Mouse (Mus musculus): ENCODE results near the gene Dnajb3. TPM values are rescaled to one million over a fixed set of nuclear protein-coding genes. Genes with fewer than 3 reads are reported as not detected.
"Not testable (repeated sequence)": the region's sequence is repeated elsewhere in the genome, so short reads cannot be mapped to it uniquely, and the experiment has no call there.

Dnajb3 gene
- polyA plus RNA-seq, 1 experiment from 2014 or later, result 10.7 TPM

DNA sequence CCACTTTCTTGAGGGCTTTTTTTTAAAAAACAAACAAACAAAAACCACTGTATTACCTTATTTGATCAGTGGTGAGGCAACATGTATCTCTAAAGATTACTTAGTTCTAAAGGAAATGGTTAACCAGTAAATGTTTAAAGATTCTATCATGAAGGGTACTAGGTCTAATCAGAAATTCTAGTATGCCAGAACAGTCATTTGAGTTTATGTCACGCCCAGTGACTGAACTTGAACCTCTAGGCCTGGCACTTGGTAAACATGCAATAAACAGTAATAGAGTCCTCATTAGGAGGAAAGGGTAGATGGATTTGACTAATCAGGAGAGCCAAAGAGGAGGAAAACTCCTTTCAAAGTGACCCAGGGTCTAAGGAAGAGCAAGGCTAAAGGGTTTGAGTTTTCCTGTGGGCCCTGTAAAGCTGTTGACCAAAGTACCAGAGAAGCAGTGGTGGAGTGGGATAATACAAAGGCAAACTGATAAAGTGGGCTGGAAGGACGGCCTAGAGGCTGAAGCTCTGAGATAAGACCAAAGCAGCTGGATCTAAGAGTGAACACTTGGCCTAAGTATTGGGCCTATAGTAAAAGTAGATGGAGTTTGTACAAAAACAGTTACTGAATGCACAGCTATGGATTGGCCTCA, 1.4 kb upstream of the Dnajb3 start:
- WGBS, result 79% methylated on average over 2 of the region's 2 CpGs
- Histone ChIP-seq H3K4me3 (ENCODE audit: low read depth, low read length) (no peak overlapping the region), H3K4me1 (ENCODE audit: control insufficient read depth, insufficient read depth, low read length) (no peaks in the 10 kb centered on the region), H3K4me2 (ENCODE audit: low read depth, severe bottlenecking) (no peak overlapping the region), H3K9me3 (ENCODE audit: control insufficient read depth, low read length) (peaks cover 7% of the 10 kb centered on the region), H3K27ac (replicated peaks; ENCODE audit: low read depth, low read length) (no peak overlapping the region), H3K36me3 (ENCODE audit: control insufficient read depth, insufficient read depth, low read length) (no peaks in the 10 kb centered on the region), H3K27me3 (ENCODE audit: control insufficient read depth, insufficient read depth, low read length) (no peaks in the 10 kb centered on the region), H3K9ac (ENCODE audit: low read length) (no peak overlapping the region)
- DNase-seq (ENCODE audit: low spot score), result no peak
- ATAC-seq (ENCODE audit: insufficient number of reproducible peaks, low FRiP score, low TSS enrichment, low read depth), result no peak

DNA sequence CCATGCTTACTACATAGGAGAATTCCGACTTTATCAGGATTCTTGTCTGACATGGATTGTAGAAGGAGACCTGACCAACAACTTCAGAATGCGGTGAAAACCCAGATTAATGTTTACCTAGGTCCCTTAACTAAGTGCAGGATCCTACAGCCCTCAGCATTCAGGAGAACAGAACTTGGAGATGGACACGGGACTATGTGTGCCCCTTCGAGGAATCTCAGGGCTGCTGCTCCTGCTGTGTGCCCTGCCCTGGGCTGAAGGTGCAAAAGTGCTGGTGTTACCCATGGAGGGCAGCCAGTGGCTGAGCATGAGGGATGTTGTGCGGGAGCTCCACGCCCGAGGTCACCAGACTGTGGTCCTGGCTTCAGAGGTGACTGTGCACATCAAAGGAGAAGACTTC, 5.1 kb downstream of the Dnajb3 start, which contains the start of gene Ugt1a2:
Gene Ugt1a2, plus strand, starts transcription at position 146 of the 400 bp plus-strand sequence.
- no peaks in the 10 kb centered on the region for H3K27me3 ChIP-seq (ENCODE audit: control insufficient read depth, insufficient read depth, low read length)
- no peaks in the 10 kb centered on the region for H3K9me3 ChIP-seq (ENCODE audit: control insufficient read depth, low read length)
- H3K27ac ChIP-seq (replicated peaks; ENCODE audit: low read depth, low read length), result no peak within 1 kb of the TSS
- no peak for ATAC-seq (ENCODE audit: insufficient number of reproducible peaks, low FRiP score, low TSS enrichment, low read depth)
- H3K36me3 ChIP-seq (ENCODE audit: control insufficient read depth, insufficient read depth, low read length), result no peaks in the 10 kb centered on the region
- no peak within 1 kb of the TSS for H3K4me3 ChIP-seq (ENCODE audit: low read depth, low read length)
- no peak within 1 kb of the TSS for H3K4me2 ChIP-seq (ENCODE audit: low read depth, severe bottlenecking)
- no peak for DNase-seq (ENCODE audit: low spot score)
- no peak within 1 kb of the TSS for H3K9ac ChIP-seq (ENCODE audit: low read length)
- whole genome bisulfite sequencing, result 83% methylated on average over 7 of the region's 7 CpGs
- H3K4me1 ChIP-seq (ENCODE audit: control insufficient read depth, insufficient read depth, low read length), result no peaks in the 10 kb centered on the region

DNA sequence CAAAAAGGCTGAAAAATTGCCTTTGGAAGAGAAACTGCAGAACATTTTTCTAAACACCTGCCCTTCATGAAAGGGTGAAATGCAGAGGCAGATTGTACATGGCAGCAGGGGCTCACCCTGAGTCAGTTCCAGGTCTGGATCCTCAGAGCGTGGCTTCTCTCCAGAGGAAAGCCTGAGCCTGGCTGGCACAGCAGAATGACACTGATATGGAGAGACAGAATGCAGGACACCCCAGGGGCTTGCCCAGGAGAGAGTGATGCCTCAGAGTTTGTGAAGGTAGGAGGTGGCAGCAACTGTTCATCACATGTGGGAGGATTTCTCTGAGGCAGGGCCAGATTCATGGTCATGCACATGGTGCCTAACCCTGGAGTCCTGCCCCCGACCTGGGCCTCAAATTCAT, 5.6 kb downstream of the Dnajb3 start:
- Histone ChIP-seq H3K4me3 (ENCODE audit: low read depth, low read length) (no peak overlapping the region), H3K9me3 (ENCODE audit: control insufficient read depth, low read length) (no peaks in the 10 kb centered on the region), H3K27ac (replicated peaks; ENCODE audit: low read depth, low read length) (no peak overlapping the region), H3K4me1 (ENCODE audit: control insufficient read depth, insufficient read depth, low read length) (no peaks in the 10 kb centered on the region), H3K4me2 (ENCODE audit: low read depth, severe bottlenecking) (no peak overlapping the region), H3K9ac (ENCODE audit: low read length) (no peak overlapping the region), H3K36me3 (ENCODE audit: control insufficient read depth, insufficient read depth, low read length) (no peaks in the 10 kb centered on the region), H3K27me3 (ENCODE audit: control insufficient read depth, insufficient read depth, low read length) (no peaks in the 10 kb centered on the region)
- 86% methylated on average over 2 of the region's 2 CpGs for WGBS
- DNase-seq (ENCODE audit: low spot score), result no peak
- ATAC-seq (ENCODE audit: insufficient number of reproducible peaks, low FRiP score, low TSS enrichment, low read depth), result no peak

DNA sequence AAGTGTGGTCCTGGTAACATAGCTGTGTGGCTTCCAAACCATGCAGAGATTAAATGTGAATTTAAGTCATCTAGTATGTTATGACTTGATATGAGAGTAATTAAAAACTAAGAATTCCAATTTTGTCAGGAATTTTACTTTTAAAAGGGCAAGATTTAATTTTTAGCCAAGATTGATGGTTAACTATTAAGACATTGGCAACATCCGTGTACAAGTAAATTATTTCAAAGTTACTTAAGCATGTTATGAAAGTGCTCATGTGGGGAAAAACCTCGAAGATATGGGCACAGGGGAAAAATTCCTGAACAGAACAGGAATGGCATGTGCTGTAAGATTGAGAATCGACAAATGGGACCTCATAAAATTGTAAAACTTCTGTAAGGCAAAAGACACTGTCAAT, 8.1 kb downstream of the Dnajb3 start:
- Histone ChIP-seq H3K36me3 (ENCODE audit: control insufficient read depth, insufficient read depth, low read length) (no peaks in the 10 kb centered on the region), H3K27me3 (ENCODE audit: control insufficient read depth, insufficient read depth, low read length) (no peaks in the 10 kb centered on the region), H3K4me1 (ENCODE audit: control insufficient read depth, insufficient read depth, low read length) (no peaks in the 10 kb centered on the region), H3K9ac (ENCODE audit: low read length) (no peak overlapping the region), H3K9me3 (ENCODE audit: control insufficient read depth, low read length) (no peaks in the 10 kb centered on the region), H3K4me2 (ENCODE audit: low read depth, severe bottlenecking) (no peak overlapping the region), H3K4me3 (ENCODE audit: low read depth, low read length) (no peak overlapping the region), H3K27ac (replicated peaks; ENCODE audit: low read depth, low read length) (no peak overlapping the region)
- DNase-seq (ENCODE audit: low spot score) (no peak), ATAC-seq (ENCODE audit: insufficient number of reproducible peaks, low FRiP score, low TSS enrichment, low read depth) (no peak)
- 76% methylated on average over 3 of the region's 3 CpGs for WGBS

DNA sequence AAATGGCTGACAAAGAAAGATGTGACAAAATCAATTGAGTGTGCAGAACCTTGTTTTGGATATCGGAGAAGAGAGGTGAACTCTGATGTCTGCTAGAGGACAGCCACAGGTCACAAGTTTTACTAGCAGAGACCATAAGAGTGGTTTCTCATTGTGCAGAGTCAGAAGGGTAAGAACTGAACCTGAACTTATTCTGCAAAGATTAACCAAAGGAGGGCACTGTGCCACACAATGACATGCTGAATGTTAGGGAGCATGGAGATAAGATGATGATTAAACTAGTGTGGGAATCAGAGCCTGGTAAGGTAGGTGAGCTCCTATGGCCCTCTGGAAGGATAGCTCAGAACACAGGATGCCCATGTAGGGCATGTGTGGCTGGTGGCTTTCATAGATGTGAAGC, 9.9 kb downstream of the Dnajb3 start:
- WGBS, result 86% methylated on average over 1 of the region's 1 CpGs
- ATAC-seq (ENCODE audit: insufficient number of reproducible peaks, low FRiP score, low TSS enrichment, low read depth), result no peak

DNA sequence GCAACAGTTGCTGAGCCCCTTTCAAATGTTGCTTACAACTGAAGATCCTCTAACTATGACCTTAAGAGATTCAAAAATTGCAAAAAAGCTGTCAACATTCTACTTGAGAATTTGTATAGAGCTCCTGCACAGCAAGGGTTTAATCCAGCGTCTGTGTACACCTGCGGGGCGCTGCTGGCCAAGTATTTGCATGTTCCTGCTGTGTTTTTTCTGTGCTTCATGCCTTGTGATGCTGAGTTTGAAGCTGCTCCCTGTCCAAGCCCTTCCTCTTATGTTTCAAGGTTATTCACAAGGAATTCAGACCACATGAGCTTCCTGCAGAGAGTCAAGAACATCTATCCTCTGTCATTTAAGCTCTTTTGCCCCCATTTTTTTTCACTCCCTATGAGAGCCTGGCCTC, 13.4 kb downstream of the Dnajb3 start:
- Histone ChIP-seq H3K36me3 (ENCODE audit: control insufficient read depth, insufficient read depth, low read length) (no peaks in the 10 kb centered on the region), H3K27me3 (ENCODE audit: control insufficient read depth, insufficient read depth, low read length) (no peaks in the 10 kb centered on the region), H3K9ac (ENCODE audit: low read length) (no peak overlapping the region), H3K4me2 (ENCODE audit: low read depth, severe bottlenecking) (no peak overlapping the region), H3K27ac (replicated peaks; ENCODE audit: low read depth, low read length) (no peak overlapping the region), H3K9me3 (ENCODE audit: control insufficient read depth, low read length) (no peaks in the 10 kb centered on the region), H3K4me1 (ENCODE audit: control insufficient read depth, insufficient read depth, low read length) (no peaks in the 10 kb centered on the region), H3K4me3 (ENCODE audit: low read depth, low read length) (no peak overlapping the region)
- ATAC-seq (ENCODE audit: insufficient number of reproducible peaks, low FRiP score, low TSS enrichment, low read depth) (no peak), DNase-seq (ENCODE audit: low spot score) (no peak)
- WGBS, result 76% methylated on average over 3 of the region's 3 CpGs

More for the DNA sequence above, 9.9 kb downstream of the Dnajb3 start:
- Histone ChIP-seq H3K27me3 (ENCODE audit: control insufficient read depth, insufficient read depth, low read length) (no peaks in the 10 kb centered on the region), H3K36me3 (ENCODE audit: control insufficient read depth, insufficient read depth, low read length) (no peaks in the 10 kb centered on the region), H3K27ac (replicated peaks; ENCODE audit: low read depth, low read length) (no peak overlapping the region), H3K4me1 (ENCODE audit: control insufficient read depth, insufficient read depth, low read length) (no peaks in the 10 kb centered on the region), H3K9me3 (ENCODE audit: control insufficient read depth, low read length) (no peaks in the 10 kb centered on the region), H3K9ac (ENCODE audit: low read length) (no peak overlapping the region), H3K4me2 (ENCODE audit: low read depth, severe bottlenecking) (no peak overlapping the region), H3K4me3 (ENCODE audit: low read depth, low read length) (no peak overlapping the region)
- DNase-seq (ENCODE audit: low spot score), result no peak

DNA sequence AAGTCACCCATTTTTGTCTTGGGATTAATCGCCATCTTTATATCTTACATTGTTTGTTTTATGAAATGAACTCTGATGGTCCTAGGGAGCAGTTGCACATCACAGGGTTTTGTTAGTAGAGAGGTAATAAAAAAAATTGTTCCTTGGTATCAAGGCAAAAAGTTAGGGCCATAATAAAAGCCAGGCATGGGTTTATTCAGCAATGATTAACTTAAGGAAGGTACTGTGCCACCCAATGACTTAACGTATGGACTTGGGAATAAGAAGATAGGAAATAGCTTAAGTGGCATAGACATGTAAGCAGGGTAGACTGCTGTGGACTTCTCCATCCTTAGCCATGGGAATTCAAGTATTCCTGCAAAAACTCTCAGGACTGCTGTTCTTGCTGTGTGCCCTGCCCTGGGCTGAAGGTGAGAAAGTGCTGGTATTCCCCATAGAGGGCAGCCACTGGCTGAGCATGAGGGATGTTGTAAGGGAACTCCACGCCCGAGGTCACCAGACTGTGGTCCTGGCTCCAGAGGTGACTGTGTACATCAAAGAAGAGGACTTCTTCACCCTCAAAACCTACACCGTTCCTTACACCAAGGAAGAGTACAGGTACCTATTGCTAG, 19.2 kb downstream of the Dnajb3 start:
- no peak for DNase-seq (ENCODE audit: low spot score)
- H3K27me3 ChIP-seq (ENCODE audit: control insufficient read depth, insufficient read depth, low read length), result no peaks in the 10 kb centered on the region
- no peak overlapping the region for H3K9ac ChIP-seq (ENCODE audit: low read length)
- 87% methylated on average over 5 of the region's 5 CpGs for WGBS
- no peaks in the 10 kb centered on the region for H3K4me1 ChIP-seq (ENCODE audit: control insufficient read depth, insufficient read depth, low read length)
- no peak for ATAC-seq (ENCODE audit: insufficient number of reproducible peaks, low FRiP score, low TSS enrichment, low read depth)
- no peak overlapping the region for H3K27ac ChIP-seq (replicated peaks; ENCODE audit: low read depth, low read length)
- H3K4me3 ChIP-seq (ENCODE audit: low read depth, low read length), result no peak overlapping the region
- no peaks in the 10 kb centered on the region for H3K9me3 ChIP-seq (ENCODE audit: control insufficient read depth, low read length)
- H3K36me3 ChIP-seq (ENCODE audit: control insufficient read depth, insufficient read depth, low read length), result no peaks in the 10 kb centered on the region
- no peak overlapping the region for H3K4me2 ChIP-seq (ENCODE audit: low read depth, severe bottlenecking)

DNA sequence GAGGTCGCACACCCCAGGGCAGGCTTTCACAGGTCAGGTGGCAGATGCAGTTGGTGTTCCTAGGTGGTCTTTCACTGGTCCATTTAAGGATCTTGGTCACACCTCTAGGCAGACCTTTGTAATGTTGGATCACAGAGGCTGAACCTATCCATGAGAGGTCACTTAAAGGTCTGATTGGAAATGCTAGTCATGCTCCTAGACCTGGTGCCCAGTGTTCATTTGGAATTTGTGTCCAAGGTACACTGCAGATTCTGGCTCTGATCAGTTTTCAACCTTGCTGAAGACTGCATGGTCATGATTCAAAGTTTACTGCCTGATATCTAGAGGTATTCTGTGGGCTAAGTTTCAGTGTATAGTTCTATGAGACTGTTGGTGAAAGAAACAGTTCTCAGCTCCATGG, 25.9 kb downstream of the Dnajb3 start:
- H3K36me3 ChIP-seq (ENCODE audit: control insufficient read depth, insufficient read depth, low read length), result no peaks in the 10 kb centered on the region

DNA sequence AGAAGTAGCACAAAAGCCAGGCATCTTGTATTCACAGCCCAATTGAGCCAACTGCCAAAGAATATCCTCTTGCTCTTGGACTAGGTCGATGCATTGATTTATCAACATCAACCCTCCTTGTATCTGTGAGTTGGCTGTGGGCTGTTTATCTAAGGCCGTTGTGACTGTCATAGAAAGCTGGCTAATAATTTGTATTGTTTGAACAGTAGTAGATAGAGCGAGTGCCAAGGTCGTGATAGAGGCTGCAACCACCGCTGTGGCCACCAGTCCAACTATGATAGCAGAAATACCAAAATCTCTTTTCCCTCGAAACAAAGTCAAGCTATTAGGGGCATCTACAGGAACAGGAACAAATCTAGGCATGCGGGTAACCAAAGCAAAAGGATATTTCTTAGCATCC, 33.4 kb downstream of the Dnajb3 start:
- H3K4me1 ChIP-seq (ENCODE audit: control insufficient read depth, insufficient read depth, low read length); ATAC-seq (ENCODE audit: insufficient number of reproducible peaks, low FRiP score, low TSS enrichment, low read depth): not testable (repeated sequence)
- 91% methylated on average over 5 of the region's 7 CpGs for WGBS

More for the DNA sequence above, 25.9 kb downstream of the Dnajb3 start:
- Histone ChIP-seq H3K4me1 (ENCODE audit: control insufficient read depth, insufficient read depth, low read length) (no peaks in the 10 kb centered on the region), H3K4me2 (ENCODE audit: low read depth, severe bottlenecking) (no peak overlapping the region), H3K27ac (replicated peaks; ENCODE audit: low read depth, low read length) (no peak overlapping the region), H3K27me3 (ENCODE audit: control insufficient read depth, insufficient read depth, low read length) (no peaks in the 10 kb centered on the region), H3K9ac (ENCODE audit: low read length) (no peak overlapping the region), H3K9me3 (ENCODE audit: control insufficient read depth, low read length) (no peaks in the 10 kb centered on the region; the same call in 1 of the 2 replicates), H3K4me3 (ENCODE audit: low read depth, low read length) (no peak overlapping the region)
- DNase-seq (ENCODE audit: low spot score) (no peak), ATAC-seq (ENCODE audit: insufficient number of reproducible peaks, low FRiP score, low TSS enrichment, low read depth) (no peak)
- 88% methylated on average over 1 of the region's 1 CpGs for WGBS

More for the DNA sequence above, 33.4 kb downstream of the Dnajb3 start:
- H3K27me3 ChIP-seq (ENCODE audit: control insufficient read depth, insufficient read depth, low read length); H3K9me3 ChIP-seq (ENCODE audit: control insufficient read depth, low read length); H3K4me3 ChIP-seq (ENCODE audit: low read depth, low read length); H3K9ac ChIP-seq (ENCODE audit: low read length); H3K36me3 ChIP-seq (ENCODE audit: control insufficient read depth, insufficient read depth, low read length); DNase-seq (ENCODE audit: low spot score); H3K4me2 ChIP-seq (ENCODE audit: low read depth, severe bottlenecking); H3K27ac ChIP-seq (replicated peaks; ENCODE audit: low read depth, low read length): not testable (repeated sequence)
